Mouse (Mus musculus) small intestine, adult 2 months (tissue): ENCODE results near the gene Mapk14.

Experiments used
- CTCF ChIP-seq: fragments of 200-500 bp; IDR thresholded peaks from 2 replicates; pipeline ENCODE4 v1.5.1; 2012; ENCODE audit warnings: low read depth, mild to moderate bottlenecking, control low read depth, inconsistent platforms, low read length, moderate library complexity, mixed read lengths; ENCODE audit not compliant: insufficient replicate concordance, insufficient read length; ENCODE audit errors: extremely low read depth
- POLR2A ChIP-seq: fragments of 200-500 bp; IDR thresholded peaks from 2 replicates; pipeline ENCODE4 v1.6.1; 2012; ENCODE audit warnings: low read depth, mild to moderate bottlenecking, control low read depth, inconsistent platforms, low read length, moderate library complexity

DNA sequence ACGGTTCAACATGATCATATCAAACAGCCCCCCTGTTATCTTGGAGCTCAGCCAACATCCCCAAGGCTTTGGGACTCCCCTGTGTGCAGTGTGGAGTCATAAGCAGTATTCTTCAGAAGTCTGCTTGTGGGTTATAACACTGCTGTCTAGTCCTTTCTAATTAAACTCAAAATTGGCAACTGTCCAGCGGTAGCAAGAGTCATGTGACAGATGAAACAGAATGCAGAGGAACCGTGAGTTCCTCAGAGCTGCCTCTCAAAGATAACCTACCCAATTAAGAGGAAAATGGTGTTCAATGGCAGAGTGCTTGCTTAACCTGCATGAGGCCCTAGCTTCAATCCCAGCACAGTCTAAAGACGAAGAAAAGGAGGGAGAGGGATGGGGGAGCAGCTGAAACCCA lies 33.2 kb upstream of the Mapk14 start:
- TF ChIP-seq POLR2A = no peak
- no peak for TF ChIP-seq CTCF
